Mouse (Mus musculus): ENCODE results near the gene Ptprn2.

Gene Ptprn2

GRCm38 (mm10) chr12:116887496-116888281 is 402.2 kb downstream of the Ptprn2 start:
- in situ Hi-C loops (cut with MboI, MseI): no loop called here

GRCm38 (mm10) chr12:116888856-116889255 is 403.3 kb downstream of the Ptprn2 start:
- in situ Hi-C loops (cut with MboI, MseI): no loop called here

GRCm38 (mm10) chr12:116892584-116892983 is 407.1 kb downstream of the Ptprn2 start:
- in situ Hi-C loops (cut with MboI, MseI): no loop called here

DNA sequence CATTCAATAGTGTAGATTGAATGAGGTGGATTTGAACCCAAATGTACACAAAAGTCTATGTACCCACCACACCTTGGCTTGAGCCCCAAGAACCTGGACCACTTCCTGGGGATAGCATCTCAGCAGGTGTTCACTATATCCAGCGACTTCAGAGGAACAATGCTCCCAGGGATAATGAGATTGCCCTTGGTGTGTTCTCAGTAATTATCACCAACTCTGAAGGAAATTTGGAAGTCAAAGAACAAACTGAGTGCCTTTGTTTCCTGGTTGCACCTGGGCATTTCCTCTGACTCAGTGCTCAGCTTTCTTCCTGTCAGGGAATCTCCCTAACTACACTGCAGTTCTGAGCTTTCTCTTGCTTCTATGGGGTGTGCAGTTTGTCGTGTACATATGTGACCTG is 411.1 kb downstream of the Ptprn2 start:
- in situ Hi-C loops (cut with MboI, MseI): no loop called here

- in situ Hi-C loops (cut with MboI, MseI): loop anchor here (5.0 kb wide), 1 partner anchor 69 kb away; no protein-coding TSS in a partner anchor
Measured at GRCm38 (mm10) chr12:116901773-116902172, 416.3 kb downstream of the Ptprn2 start.

DNA sequence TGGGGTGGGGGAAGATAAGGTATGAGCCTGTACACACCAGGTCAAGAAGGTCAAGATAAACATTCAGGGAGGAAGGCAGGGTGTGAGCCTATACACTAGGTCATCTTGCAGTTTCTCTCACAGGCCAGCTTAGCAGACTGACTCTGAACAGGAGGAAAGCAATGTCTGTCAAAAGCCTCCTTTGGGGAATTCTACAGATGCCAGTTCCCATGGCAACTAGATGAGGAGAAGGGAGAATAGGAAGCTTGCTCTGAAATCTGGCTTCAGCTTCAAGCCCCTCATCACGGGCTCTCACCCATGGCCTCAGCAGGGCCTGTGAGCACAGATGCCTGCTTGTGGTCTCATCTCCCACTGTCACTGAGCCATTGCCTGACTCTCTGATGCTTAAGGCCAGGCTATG is 421.9 kb downstream of the Ptprn2 start:
- in situ Hi-C loops (cut with MboI, MseI): no loop called here

DNA sequence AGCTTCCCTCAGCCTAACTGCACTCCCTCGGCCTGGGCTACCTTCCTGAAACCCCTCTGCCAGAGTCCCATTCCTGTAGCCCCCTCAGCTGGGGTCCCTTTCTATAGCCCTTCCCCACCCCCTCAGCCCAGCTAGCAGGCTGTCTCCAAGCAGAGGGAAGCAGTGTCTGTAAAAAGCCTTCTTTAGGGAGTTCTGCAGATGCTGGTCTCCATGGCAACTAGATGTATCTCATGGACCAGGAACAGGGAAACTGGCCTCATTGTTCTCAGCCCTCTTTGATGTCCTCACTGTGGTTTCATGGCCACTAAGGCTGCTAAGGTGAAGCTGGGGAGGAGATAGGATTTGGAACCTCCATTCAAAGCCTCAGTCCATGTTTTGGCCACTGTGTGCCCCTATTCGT is 423.1 kb downstream of the Ptprn2 start:
- in situ Hi-C loops (cut with MboI, MseI): no loop called here

DNA sequence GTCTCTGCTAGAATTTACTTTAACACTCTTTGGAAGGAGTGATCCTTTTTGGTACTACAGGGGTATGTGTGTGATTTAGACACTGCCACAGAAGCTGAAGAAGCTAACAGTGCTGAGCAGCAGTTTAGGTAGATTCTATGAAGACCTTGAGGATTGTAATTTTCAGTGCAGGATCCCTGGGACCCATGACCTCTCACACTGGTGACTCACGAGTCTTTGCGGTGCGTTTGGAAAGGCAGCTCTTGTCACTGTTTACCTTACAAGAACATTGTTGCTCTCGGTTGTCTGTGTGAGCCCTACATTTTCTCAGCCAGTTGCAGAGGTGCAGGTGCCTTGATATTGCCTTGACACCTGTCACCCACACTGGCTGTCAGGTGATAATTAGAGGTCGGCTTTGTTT is 431.3 kb downstream of the Ptprn2 start:
- in situ Hi-C loops (cut with MboI, MseI): loop anchor here (10.0 kb wide), 1 partner anchor 222 kb away; no protein-coding TSS in a partner anchor

- in situ Hi-C loops (cut with MboI, MseI): loop anchor here (10.0 kb wide), 1 partner anchor 224 kb away; no protein-coding TSS in a partner anchor
Measured at GRCm38 (mm10) chr12:116919185-116919584, 433.7 kb downstream of the Ptprn2 start.

DNA sequence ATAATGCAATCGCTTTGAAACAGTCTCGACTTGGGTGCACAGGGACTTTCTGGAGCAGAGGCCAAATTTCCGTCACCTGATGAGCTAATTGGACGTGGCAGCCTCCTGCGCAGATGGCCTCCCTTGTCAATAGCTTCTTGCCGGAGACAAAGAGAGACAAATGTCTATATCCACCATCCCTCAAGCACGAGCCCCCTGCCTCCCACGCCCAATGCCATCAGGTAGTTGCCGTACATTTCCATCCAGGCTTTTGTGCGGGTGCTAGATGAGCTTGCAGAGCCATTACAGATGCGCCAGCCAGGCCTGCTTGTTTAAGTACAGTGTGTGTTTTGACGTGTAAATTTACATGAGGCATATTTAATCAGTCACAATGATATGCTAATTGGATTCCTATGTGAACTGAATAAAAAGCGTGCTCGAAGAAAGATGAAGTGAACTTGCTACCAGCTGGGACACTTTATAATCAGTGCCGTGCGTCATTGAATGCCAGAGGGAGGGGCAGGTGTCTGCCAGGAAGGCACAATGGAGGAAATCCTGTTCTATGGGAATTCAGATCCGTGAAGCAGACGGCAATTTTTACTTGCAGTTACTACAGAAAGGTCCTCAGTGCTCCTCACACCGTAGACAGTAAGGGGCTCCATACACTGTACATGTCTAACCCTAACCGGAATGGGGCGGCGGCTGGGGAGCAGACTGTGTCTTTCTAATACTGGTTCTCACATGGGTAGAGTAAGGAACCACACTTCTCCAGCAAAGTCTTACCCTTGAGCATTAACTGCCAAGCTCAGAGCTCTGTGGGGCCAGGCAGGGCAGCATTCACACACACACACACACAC is 434.4 kb downstream of the Ptprn2 start:
- in situ Hi-C loops (cut with MboI, MseI): loop anchor here (10.0 kb wide), 1 partner anchor 225 kb away; no protein-coding TSS in a partner anchor

GRCm38 (mm10) chr12:116927115-116927514 is 441.6 kb downstream of the Ptprn2 start:
- in situ Hi-C loops (cut with MboI, MseI): loop anchor here (5.0 kb wide), 1 partner anchor 60 kb away; no protein-coding TSS in a partner anchor

GRCm38 (mm10) chr12:116927516-116927915 is 442.0 kb downstream of the Ptprn2 start:
- in situ Hi-C loops (cut with MboI, MseI): loop anchor here (5.0 kb wide), 1 partner anchor 60 kb away; no protein-coding TSS in a partner anchor

- in situ Hi-C loops (cut with MboI, MseI): no loop called here
Measured at GRCm38 (mm10) chr12:116938158-116938854, 452.8 kb downstream of the Ptprn2 start.

DNA sequence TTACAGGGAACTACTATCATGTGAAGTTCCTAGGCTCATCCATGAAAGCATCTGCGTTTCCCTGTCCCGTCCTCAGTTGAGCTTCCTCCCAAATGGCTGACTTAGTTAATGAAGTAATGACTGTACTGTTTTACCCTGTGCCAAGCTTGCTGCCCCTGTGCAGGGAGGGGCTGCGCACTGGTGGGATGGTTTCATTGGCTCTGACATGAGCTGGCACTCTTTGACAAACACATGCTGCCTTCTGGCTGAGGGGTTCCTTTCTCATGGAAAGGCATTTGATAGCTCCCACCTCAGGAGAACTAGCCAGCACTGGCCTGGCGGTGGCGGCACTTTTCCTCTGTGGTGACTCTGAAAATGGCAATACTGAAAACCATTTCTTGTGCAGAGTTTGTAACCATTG is 458.4 kb downstream of the Ptprn2 start:
- in situ Hi-C loops (cut with MboI, MseI): no loop called here

DNA sequence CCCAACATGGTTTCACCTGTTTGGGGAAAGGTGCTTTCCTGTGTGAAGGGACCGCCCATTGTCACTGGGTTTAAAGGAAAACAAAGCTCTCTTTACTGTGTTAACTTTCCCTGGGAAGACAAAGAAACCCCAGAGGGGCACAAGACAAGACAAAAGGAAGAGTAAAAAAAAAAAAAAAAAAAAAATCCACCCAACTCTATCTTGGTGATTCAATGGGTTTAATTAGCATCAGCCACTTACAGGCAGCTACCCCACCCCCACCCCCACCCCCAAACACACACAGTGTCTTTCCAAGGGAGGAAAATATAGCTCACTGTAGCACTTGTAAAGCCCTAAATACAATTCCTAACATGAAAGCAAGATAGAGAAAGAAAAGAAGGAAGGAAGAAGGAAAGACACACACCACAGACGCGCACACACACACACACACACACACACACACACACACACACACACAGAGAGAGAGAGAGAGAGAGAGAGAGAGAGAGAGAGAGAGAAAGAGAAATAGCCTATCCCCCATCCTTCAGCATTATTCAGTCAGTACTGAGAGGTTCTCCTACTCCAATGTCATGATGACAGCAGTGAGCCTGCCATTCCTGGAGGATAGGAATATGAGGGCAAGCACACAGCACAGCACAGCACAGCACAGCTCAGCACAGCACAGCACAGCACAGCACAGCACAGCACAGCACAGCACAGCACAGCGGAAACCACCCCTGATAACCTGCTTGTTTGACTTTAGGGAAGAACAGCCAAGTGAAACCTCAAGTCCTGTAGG is 462.8 kb downstream of the Ptprn2 start:
- in situ Hi-C loops (cut with MboI, MseI): no loop called here

DNA sequence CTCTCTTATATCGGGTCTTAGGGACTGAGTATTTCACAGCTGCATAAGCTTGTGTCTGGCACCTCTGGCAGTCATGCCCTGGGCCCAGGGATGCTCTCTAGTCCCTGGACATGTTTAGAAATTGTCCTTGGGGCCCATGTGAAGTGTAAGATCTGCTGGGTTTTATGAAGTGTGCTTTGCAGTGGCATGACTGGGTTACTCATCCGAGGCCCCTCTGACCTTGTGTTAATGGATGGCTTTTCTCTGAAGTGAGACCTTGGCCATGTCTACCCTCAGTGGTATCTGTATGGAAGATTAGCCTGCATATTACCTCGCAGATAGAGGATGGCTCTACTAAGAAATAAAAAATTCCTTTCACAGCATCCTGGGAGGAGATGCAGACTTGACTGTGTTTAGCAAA is 464.2 kb downstream of the Ptprn2 start:
- in situ Hi-C loops (cut with MboI, MseI): no loop called here

GRCm38 (mm10) chr12:116952452-116953205 is 467.1 kb downstream of the Ptprn2 start:
- in situ Hi-C loops (cut with MboI, MseI): no loop called here

- in situ Hi-C loops (cut with MboI, MseI): no loop called here
Measured at GRCm38 (mm10) chr12:116959164-116959563, 473.6 kb downstream of the Ptprn2 start.

DNA sequence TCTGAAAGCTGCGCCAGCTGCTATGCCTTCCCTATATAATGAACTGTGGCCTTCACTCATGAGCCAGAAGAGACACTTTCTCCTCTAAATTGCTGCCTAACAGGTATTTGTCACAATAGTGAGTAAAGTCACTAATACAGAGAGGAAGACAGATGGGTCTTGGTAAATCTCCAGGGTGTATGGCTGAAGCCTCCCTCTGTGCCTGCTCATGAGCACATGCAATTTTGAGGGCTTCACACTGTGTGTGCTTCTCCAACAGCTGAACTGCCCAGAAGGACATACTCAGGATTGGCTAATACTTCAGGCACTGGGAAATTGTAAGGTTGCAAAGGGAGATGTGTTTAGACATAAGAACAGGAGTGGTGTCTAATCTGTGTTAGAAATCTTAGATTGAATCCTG is 478.4 kb downstream of the Ptprn2 start:
- in situ Hi-C loops (cut with MboI, MseI): no loop called here

- in situ Hi-C loops (cut with MboI, MseI): no loop called here
Measured at GRCm38 (mm10) chr12:116968215-116968939, 482.9 kb downstream of the Ptprn2 start.
